Mouse (Mus musculus) adrenal gland, postnatal 36 days (tissue): ENCODE measurements around the gene Hnrnpa3. TPM values are rescaled to one million over a fixed set of nuclear protein-coding genes. Genes with fewer than 3 reads are reported as not detected.
"Not testable (repeated sequence)": the region's sequence is repeated elsewhere in the genome, so short reads cannot be mapped to it uniquely, and the experiment has no call there.

ENCODE experiments used
- DNase-seq, 2 experiments: peaks; one replicate each; pipeline ENCODE4 v3.0.0; 2021; ENCODE audit warnings: mixed read lengths in 1 of 2
- total RNA-seq, 2 experiments: library from RNA; stranded (reverse); gene quantifications; 2 replicates each; pipeline ENCODE4 v1.2.3; 2021

The Hnrnpa3 gene
- total RNA-seq, 2 experiments from 2014 or later: 389 to 435 TPM

DNA sequence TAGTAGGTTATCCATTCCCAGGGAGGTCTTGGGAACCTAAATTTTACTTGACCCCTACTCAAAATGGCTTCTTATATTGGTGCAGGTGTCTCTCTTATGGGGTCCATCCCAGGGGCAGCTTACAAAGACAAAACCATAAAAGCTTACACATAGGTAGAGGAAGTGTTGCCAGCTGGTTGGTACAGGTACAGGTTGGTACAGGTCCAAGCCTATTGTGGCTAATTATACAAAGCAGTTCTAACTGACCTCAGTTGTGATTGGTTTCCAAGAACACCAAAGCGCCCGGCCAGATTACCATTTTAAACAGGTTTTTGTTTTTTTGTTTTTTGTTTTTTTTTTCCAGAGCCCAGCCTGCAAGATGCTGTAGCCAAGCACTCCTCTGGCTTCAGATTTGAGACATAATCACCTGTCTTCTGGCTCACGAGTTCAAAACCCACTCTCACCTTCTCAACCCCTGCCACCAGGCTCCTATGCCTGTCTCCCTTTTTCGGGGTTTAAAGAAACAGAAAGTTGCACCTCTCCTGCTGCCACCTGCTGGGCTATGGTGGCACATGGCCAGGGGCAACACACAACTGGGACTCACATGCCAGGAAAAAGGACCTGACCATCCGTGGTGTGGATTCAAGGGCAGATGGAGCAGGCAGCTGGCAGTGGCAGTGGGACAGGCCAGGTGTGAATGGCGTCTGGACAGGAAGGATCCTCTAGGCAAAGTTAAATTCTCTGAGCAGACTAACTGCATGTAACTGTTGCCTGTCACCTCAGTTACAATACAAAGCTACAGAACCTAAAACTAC lies 22.6 kb upstream of the Hnrnpa3 start:
- peak; percentile 37 to 60 for DNase-seq

GRCm38 (mm10) chr2:75637055-75637304 lies 22.1 kb upstream of the Hnrnpa3 start:
- DNase-seq: not testable (repeated sequence)

DNA sequence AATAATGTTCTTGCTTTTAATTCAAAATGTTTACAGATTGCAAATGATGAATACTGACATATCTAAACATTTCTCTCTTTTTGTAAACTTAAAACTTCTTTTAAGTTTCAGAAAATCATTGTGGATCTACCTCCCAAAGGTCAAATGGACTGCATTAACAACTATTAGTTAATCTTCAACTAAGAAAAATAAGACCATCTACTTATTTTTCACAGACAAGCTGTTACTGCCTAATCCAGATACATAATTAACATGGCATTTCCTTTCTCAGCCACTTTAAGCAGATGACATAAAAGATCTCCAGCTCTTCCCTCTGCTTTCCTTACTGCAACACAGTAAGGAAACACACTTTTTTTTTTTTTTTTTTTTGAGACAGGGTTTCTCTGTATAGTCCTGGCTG lies 21.7 kb upstream of the Hnrnpa3 start:
- DNase-seq: no peak

DNA sequence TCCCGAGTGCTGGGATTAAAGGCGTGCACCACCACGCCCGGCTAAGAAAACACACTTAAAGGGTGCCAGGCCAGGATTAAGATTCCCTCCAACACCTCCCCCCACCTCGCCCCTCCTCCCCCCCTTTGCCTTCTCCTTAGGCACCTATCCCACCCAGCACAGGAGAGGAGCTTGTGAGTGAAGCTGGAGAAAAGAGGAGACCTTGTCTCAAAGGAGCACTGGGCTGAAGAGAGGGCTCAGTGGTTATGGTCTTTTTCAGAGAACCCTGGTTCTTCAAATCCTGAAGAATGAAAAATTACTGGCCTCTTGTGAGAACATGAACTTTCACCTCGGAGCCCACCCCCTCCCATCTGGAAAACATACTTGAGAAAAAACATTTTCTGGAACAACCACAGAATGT lies 21.2 kb upstream of the Hnrnpa3 start:
- DNase-seq: not testable (repeated sequence)

DNA sequence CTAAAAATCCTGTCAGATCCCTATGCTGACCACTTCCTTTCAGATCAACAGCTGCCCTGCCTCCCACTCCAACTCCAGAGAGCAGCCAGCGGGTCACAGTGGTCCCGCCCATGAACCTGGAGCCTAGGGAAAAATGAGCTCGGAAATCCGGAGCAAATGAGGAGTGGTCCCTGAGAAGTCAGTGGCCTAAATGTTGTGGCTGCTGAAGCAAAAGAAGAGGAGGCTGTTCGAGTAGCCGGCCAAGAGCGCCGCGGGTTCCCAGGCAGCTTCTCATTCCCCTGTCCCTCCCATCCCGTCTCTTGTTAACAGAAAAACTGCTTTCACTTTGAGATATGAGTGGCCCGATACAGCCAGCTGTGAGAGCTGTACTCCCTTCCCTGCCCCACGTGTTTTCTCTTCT lies 19.5 kb upstream of the Hnrnpa3 start:
- DNase-seq: not testable (repeated sequence)

GRCm38 (mm10) chr2:75642312-75642711 lies 16.7 kb upstream of the Hnrnpa3 start:
- DNase-seq: not testable (repeated sequence)

GRCm38 (mm10) chr2:75642795-75643550 lies 16.1 kb upstream of the Hnrnpa3 start:
- peak; percentile 60 to 63 for DNase-seq

- DNase-seq: no peak
Observed at GRCm38 (mm10) chr2:75643950-75644349, 15.1 kb upstream of the Hnrnpa3 start.

GRCm38 (mm10) chr2:75645251-75645650 lies 13.8 kb upstream of the Hnrnpa3 start:
- DNase-seq: no peak

DNA sequence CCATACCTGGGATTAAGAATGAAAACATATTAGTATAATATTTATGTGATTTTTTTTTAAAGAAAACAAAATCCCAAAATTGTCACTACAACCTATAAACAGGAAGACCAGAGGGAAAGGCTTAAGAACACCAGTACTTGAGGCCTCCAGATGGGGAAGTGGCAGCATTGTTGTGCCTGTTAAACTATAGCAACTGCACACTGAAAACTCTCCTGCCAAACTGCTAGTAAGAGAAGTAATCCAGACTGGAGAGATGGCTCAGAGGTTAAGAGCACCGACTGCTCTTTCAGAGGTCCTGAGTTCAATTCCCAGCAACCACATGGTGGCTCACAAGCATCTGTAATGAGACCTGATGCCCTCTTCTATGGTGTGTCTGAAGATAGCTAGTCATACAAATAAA lies 8.6 kb upstream of the Hnrnpa3 start:
- DNase-seq: no peak

DNA sequence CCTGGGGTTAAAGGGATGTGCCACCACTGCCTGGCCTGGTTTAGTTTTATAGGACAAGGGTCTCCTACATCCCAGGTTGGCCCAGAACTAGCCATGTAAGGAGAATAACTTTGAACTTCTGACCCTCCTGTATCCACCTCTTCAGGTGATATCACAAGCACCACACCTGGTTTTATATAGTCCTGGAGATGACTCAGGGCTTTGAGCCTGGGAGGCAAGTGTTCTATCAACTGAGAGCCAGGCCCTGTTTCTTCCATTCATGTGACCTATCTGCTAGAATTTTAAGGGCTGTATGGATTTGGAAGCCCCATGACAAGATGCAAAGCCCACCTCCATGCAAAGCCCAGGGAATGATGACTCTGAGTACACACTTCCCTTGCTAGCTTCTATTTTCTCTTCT lies 5.9 kb upstream of the Hnrnpa3 start:
- DNase-seq: no peak

DNA sequence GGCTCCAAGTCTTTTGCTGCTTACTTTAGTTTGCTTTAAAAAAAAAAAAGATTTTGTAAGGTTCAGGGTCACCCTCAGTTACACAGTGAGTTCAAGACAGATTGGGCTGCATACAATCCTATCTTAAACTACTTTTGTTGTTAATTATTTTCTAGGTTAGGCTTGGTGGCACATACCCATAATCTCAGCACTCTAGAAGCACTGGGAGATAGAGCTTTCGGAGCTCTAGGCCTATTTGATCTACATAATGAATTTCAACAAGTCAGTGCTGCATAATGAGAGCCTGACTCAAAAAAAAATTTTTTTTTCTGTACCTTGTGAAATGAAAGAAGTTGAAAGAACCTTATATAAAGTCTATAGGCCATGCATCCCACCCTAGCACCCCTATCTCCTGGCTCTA lies 4.4 kb upstream of the Hnrnpa3 start:
- DNase-seq: no peak

DNA sequence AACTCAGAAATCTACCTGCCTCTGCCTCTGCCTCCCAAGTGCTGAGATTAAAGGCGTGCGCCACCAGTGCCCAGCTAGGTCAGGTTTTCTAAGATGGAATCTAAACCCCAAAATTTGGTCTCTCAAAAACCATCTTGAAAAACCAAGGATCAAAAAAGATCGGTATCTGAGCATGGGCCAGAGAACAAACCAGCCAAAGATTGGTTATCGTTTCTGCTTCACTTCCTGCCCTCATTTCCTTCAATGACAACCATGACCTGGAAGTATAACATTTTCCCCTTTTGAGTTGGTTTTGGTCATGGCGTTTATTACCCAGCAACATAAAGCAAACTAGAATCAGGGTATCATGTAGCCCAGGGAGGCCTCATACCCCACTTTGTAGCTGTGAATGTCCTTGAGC lies 2.1 kb upstream of the Hnrnpa3 start:
- no peak for DNase-seq

DNA sequence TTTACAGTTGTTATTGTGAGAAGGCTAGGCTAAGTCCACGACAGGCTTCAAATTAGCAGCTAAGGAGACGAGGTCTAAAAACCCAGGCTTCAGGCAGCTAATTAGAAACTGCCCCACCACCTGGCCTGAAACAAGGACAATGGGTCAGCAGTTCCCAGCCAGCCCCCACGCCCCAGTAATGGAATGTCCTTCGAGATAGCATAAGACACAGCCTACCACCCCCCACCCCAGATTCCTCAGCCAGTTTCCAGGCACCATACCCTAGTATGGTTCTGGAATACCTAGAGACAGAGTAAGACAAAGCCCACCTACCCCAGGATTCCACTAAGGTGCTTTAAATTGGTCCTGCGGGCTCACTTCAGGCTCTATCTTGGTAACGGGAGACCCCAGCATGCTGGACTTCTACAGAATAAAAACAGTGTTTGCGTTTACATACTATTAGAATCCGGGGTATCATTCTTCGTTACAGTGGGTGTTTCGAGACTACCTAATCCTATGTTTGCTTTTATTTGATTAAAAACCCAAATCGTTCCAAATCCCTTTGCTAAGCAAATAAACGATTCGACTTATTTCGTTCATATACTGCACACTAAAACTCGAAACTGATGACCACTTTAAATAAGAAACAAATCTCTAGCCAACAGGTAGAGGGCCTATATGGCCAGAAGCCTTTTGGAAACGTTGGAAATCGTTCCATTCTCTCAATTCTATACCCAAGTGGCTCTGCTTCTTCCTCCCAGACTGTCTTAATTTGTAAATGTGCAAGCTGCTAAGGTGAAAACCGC lies 962 bp upstream of the Hnrnpa3 start:
- DNase-seq: peak in 1 of 2 experiments; percentile 33

DNA sequence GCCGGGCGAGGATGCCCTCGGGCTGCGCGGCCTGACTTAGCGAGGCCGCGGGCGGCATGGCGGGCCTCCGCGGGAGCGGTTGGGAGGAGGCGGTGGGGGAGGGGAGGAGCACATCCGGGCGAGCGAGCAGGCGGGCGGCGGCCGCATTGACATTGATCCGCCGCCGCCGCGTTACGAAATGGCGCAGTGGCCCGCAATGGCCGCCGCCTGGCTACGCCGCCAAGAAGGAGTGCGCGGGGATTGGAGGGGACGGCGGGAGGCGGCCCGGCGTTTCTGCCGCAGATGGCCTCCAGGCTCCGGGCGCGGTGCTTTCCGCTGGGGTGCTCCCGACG lies 534 bp downstream of the Hnrnpa3 start:
- DNase-seq: peak; percentile 96 to 99

- no peak for DNase-seq
Observed at GRCm38 (mm10) chr2:75660255-75660948, 1.3 kb downstream of the Hnrnpa3 start.

GRCm38 (mm10) chr2:75661106-75661505 lies 2.0 kb downstream of the Hnrnpa3 start:
- no peak for DNase-seq

DNA sequence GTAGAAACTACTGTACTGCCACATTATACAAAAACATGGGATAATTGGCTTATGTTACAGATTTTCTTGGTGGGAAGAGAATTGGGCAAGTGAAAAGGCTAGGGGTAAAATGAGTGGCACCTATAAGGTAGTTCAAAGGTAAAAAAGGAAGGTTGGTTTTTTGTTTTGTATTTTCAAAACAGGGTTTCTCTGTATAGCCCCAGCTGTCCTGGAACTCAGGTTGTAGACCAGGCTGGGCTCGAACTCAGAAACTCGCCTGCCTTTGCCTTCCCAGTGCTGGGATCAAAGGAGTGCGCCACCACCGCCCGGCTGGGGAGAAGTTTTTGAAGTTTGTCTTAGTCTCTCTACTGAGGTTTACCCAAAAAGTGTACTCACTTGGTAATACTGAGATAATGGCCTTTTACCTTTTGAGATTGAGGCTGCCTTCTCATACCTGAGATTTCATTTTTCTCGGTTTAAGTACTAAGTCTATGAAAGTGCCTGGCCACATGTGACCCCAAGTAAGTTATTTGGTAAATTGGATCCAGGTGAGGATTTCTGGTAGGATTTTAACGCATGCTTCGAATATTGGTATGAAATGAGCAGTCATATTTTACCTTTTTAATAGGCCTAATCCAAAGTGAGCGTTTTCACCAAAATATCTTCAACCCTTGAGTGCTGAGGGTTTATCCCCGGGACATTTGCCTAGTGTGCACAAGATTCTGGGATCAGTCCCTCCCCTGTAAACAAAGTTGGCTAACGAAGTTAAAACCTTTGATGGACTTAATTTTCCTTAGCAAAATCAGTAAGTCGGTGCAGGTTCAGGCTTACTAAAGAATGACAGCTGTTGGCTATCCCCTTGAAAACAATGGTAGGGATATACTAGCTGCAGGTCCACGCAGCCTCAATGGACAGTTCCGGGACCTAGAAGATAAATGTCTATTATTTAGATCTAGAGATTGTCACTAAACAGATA lies 10.7 kb downstream of the Hnrnpa3 start:
- DNase-seq: no peak

DNA sequence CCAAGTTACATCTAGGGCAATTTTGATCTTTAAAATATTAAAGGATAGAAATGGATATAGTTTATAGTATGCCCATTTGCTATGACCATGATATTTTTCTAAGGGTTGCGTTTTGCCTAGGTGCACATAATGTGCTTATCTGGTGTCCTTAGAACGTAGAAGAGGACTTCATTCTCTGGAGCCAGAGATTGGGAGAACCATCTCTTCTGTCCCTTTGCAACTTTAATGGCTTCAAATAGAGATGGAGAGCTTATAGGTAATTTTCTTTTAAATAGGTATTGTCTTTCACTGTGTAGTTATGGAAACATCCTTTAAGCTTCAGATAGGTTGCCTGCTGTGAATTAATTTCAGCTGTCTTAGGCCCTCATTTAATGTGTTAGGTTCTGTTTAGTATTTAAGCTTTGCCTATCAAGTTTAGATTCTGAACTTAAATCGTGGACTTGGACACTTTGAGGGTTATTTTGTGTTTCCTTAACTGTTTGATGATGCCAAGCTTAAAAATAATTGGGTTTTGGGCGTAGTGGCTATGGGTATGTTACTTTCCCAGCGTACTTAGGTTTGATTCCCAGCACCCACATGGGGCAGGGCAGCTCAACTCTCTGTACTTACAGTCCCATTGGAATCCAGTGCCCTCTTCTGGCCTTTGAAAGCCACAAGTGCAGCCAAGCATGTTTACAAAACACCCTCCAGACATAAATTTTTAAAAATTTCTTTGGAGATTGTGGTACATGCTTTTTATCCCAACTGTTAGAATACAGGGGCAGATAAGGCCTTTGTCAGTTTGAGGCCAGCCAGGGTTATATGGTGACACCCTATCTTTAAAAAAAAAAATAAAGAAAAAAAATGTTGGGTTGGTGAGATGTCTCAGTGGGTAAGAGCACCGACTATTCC lies 11.6 kb downstream of the Hnrnpa3 start:
- no peak for DNase-seq

DNA sequence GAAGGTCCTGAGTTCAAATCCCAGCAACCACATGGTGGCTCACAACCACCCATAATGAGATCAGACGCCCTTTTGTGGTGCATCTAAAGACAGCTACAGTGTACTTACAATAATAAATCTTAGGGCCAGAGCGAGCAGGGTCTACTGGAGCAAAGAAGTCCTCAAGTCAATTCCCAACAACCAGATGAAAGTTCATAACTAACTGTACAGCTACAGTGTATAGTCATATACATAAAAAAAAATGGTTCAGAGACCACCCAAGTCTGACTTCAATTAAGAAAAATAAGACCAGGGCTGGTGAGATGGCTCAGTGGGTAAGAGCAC lies 12.2 kb downstream of the Hnrnpa3 start:
- DNase-seq: no peak
